Mouse (Mus musculus) frontal cortex, postnatal 14 days (tissue): ENCODE data around the gene Gps2.

Source experiments
- DNase-seq, 2 experiments: peaks; one replicate each; pipeline ENCODE4 v3.0.0; 2022; ENCODE audit warnings: low spot score in 2 of 2

The Gps2 gene

DNA sequence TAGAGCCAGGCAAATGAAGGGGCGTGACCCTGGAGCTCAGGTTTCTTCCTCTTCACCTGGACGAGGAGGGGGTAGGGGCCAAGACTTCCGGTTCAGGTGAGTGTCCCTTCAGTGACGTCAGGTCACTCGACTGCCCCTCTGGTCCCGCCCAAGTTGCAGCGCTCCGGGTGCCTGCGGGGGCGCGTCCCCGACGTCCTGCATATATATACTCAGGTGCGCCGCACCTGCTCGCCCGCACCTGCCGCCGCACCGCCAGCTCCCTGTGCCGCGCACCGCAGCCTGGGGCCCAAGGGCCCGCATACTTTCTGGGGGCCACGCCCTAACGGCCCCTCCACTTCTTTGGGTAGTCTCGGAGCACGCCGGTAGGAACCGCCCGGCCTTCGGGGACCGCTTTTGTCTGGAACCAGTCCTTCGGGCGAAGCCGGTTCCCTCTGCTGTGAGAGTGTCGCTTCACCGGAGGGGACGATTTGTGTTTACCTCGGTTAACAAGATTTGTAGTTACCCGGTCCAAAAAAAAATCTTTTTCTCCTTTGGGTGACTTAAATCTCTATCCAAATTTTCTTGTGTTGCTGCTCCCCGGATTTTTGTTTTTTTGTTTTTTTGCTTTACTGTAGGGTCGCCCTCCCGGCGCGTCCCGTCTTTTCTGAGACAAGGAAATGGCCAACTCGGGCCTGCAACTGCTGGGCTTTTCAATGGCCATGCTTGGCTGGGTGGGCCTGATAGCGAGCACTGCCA lies 51.8 kb downstream of the Gps2 start:
- DNase-seq, result no peak
